Mouse (Mus musculus) gastrocnemius, postnatal 36 days (tissue): Measurements from ENCODE around the gene Fli1. TPM values are rescaled to one million over a fixed set of nuclear protein-coding genes. Genes with fewer than 3 reads are reported as not detected.

ENCODE experiments used
- DNase-seq, 2 experiments: peaks; one replicate each; pipeline ENCODE4 v3.0.0; 2022
- intact Hi-C: fragments of 180-260 bp; cut with DNase I; formaldehyde crosslinking; loops from one replicate; pipeline ENCODE4 v1.15.1; 2025
- total RNA-seq, 2 experiments: library from RNA; stranded (reverse); gene quantifications; 2 replicates each; pipeline ENCODE4 v1.2.3; 2021

The Fli1 gene
- total RNA-seq, 2 experiments from 2014 or later: 6.8 to 9.1 TPM

DNA sequence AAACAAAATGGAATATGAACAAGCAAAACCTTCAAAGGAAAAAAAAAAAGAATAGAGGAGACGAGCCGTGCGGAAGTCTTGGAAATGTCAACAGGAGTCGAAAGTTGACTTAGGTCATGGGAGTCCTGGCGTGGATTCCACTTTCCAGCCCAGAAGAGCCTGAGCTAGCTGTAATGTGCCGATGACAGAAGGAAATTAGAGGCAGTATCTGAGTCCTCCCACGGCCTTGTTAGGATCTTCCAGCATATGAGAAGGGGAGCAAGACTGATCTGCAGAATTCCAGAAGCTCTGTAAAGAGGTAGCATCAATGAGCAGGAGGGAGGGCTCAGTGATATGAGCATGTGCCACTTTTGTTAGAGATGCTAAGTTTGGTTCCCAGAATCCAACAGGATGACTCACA is 166.6 kb downstream of the Fli1 start:
- no peak for DNase-seq
- intact Hi-C loops: no loop called here

DNA sequence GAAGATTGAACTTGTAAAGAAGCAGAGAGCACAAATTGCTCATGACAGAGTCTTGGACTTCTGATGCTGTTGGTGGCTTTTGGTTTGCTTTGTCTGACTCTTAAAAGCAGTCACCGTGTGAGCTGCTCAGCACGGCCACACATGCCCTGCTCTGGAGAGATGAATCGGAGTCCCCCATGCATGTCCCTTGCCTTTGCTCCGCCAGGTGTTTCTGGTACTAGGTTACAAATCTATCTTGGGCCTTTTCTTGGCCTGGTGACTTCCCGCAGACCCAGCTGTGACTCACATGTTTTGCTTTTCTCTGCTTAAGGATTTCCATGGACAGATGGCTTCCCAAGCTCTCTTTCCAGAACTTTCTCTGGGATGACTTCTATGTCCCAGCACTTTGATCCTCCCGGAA is 169.0 kb downstream of the Fli1 start:
- intact Hi-C loops: no loop called here
- DNase-seq: no peak

Other genes with a start within 250 kb of the Fli1 start
- gene Kcnj5, start 198.5 kb downstream of the Fli1 start, total RNA-seq: not detected
- not detected for gene Kcnj1, start 170.4 kb downstream of the Fli1 start, total RNA-seq
- gene Ets1, start 93.4 kb upstream of the Fli1 start, total RNA-seq: 10 to 100 TPM; 17.2 to 17.4 TPM